Mouse (Mus musculus) hindbrain, embryonic 12.5 days (tissue): Measurements from ENCODE around the gene Idua. TPM values are rescaled to one million over a fixed set of nuclear protein-coding genes. Genes with fewer than 3 reads are reported as not detected.

Experiments
- ATAC-seq: fragments of 200-750 bp; cut with Nextera tagmentation; 2 replicates; pipeline ENCODE4 v1.8.0; 2017; ENCODE audit warnings: moderate TSS enrichment; ENCODE audit not compliant: low FRiP score
- H3K27ac ChIP-seq: fragments of 300-500 bp; sonication (generic); 2 replicates; pipeline ENCODE4 v1.5.1; 2016; ENCODE audit warnings: mild to moderate bottlenecking
- H3K27me3 ChIP-seq: fragments of 300-500 bp; sonication (generic); 2 replicates; pipeline ENCODE4 v1.6.1; 2016; ENCODE audit warnings: mild to moderate bottlenecking
- H3K36me3 ChIP-seq: fragments of 300-500 bp; sonication (generic); 2 replicates; pipeline ENCODE4 v1.6.1; 2016; ENCODE audit warnings: mild to moderate bottlenecking
- H3K4me1 ChIP-seq: fragments of 300-500 bp; sonication (generic); 2 replicates; pipeline ENCODE4 v1.6.1; 2016
- H3K4me2 ChIP-seq: fragments of 300-500 bp; sonication (generic); replicated peaks from 2 replicates; pipeline ENCODE4 v1.6.1; 2016; ENCODE audit warnings: mild to moderate bottlenecking
- H3K4me3 ChIP-seq: fragments of 300-500 bp; sonication (generic); 2 replicates; pipeline ENCODE4 v1.5.1; 2016; ENCODE audit warnings: mild to moderate bottlenecking
- H3K9ac ChIP-seq: fragments of 300-500 bp; sonication (generic); 2 replicates; pipeline ENCODE4 v1.6.1; 2016; ENCODE audit warnings: mild to moderate bottlenecking, moderate library complexity
- H3K9me3 ChIP-seq: fragments of 300-500 bp; sonication (generic); replicated peaks from 2 replicates; pipeline ENCODE4 v1.6.1; 2016; ENCODE audit warnings: mild to moderate bottlenecking
- WGBS: fragments of 180-500 bp; shearing (Covaris S2); methylation state at CpG from one replicate; pipeline ENCODE4 v1.1.7; 2016; 5-methylcytosine and 5-hydroxymethylcytosine counted together
- polyA plus RNA-seq: library from polyadenylated mRNA; unstranded; fragments of >200 nt; fragmentation: Nextera tagmentation; extraction: Ambion mirVana; gene quantifications from 2 replicates; pipeline ENCODE4 v1.2.1, GENCODE M21; 2016

The Idua gene
- polyA plus RNA-seq, 1 experiment from 2014 or later, result 12.9 TPM

- no peak for ATAC-seq
- no peaks in the 10 kb centered on the region for H3K9me3 ChIP-seq
- WGBS, result 71% methylated on average over 1 of the region's 1 CpGs
- no peak overlapping the region for H3K27ac ChIP-seq
- 0 out of 2 replicates have a peak overlapping the region, but pooled peaks have one; percentile 5 for H3K9ac ChIP-seq
- no peak overlapping the region for H3K4me3 ChIP-seq
- no peaks in the 10 kb centered on the region for H3K27me3 ChIP-seq
- H3K36me3 ChIP-seq, result peaks cover 33% of the 10 kb centered on the region
- peaks cover 14% of the 10 kb centered on the region for H3K4me1 ChIP-seq
- H3K4me2 ChIP-seq, result no peak overlapping the region
Measured at GRCm38 (mm10) chr5:108658611-108659010, 1.5 kb upstream of the Idua start.

DNA sequence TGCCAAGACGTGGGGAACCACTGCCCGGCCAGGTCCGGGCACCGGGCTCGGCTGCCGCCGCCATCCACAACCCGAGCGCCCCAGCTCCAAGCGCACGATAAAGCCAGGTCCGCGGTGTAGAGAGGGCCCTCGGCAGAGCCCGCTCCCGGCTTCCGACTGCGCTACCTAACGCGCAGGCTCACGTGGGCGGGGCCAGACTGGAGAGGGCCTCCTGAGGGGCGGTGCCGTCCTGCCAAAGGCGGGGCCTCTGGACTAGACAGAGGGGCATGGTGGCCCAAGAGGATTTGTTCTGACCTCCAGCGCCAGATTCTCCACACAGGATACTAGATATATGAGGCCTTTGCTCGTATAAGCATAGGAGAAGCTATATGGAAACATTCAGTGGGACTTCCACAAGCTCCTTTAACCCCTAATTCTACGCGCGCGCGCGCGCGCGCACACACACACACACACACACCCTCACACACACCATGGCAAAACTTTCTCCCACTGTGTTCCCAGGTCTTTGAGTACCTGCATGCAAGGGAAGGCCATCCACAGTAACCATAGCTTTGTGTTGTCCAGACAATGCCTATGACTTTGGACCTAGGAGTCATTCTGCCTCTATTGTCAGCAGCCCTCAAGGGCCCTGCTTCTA is 619 bp downstream of the Idua start:
- H3K27ac ChIP-seq, result peak overlapping the region; percentile 66
- 14% methylated on average over 36 of the region's 36 CpGs for WGBS
- H3K4me3 ChIP-seq, result peak overlapping the region; percentile 86
- peaks cover 14% of the 10 kb centered on the region for H3K4me1 ChIP-seq
- ATAC-seq, result peak; percentile 99
- H3K9me3 ChIP-seq, result no peaks in the 10 kb centered on the region
- H3K27me3 ChIP-seq, result no peaks in the 10 kb centered on the region
- peaks cover 12% of the 10 kb centered on the region; the same call in 1 of the 2 replicates for H3K36me3 ChIP-seq
- H3K9ac ChIP-seq, result peak overlapping the region; percentile 92
- H3K4me2 ChIP-seq, result peak overlapping the region; percentile 87

GRCm38 (mm10) chr5:108662772-108663171 is 2.6 kb downstream of the Idua start:
- ATAC-seq, result no peak

GRCm38 (mm10) chr5:108665066-108665465 is 4.9 kb downstream of the Idua start:
- Histone ChIP-seq H3K36me3 (no peaks in the 10 kb centered on the region), H3K4me2 (no peak overlapping the region), H3K4me1 (peaks cover 12% of the 10 kb centered on the region), H3K27me3 (no peaks in the 10 kb centered on the region), H3K4me3 (no peak overlapping the region), H3K9me3 (no peaks in the 10 kb centered on the region), H3K9ac (no peak overlapping the region), H3K27ac (no peak overlapping the region)
- 53% methylated on average over 3 of the region's 3 CpGs for WGBS
- no peak for ATAC-seq

More at GRCm38 (mm10) chr5:108662772-108663171, 2.6 kb downstream of the Idua start:
- 87% methylated on average over 4 of the region's 4 CpGs for WGBS
- Histone ChIP-seq H3K27me3 (no peaks in the 10 kb centered on the region), H3K4me2 (no peak overlapping the region), H3K9ac (no peak overlapping the region), H3K4me3 (no peak overlapping the region), H3K27ac (no peak overlapping the region), H3K4me1 (peaks cover 14% of the 10 kb centered on the region), H3K9me3 (no peaks in the 10 kb centered on the region), H3K36me3 (no peaks in the 10 kb centered on the region)

GRCm38 (mm10) chr5:108667370-108667769 is 7.2 kb downstream of the Idua start:
- ATAC-seq, result no peak
- 80% methylated on average over 2 of the region's 2 CpGs for WGBS

GRCm38 (mm10) chr5:108668387-108668932 is 8.3 kb downstream of the Idua start:
- ATAC-seq, result no peak
- peak overlapping the region; percentile 77 for H3K4me2 ChIP-seq
- peak overlapping the region; percentile 68 for H3K9ac ChIP-seq
- H3K9me3 ChIP-seq, result no peaks in the 10 kb centered on the region
- H3K36me3 ChIP-seq, result peaks cover 16% of the 10 kb centered on the region
- H3K4me1 ChIP-seq, result peaks cover 15% of the 10 kb centered on the region
- H3K27me3 ChIP-seq, result no peaks in the 10 kb centered on the region
- peak overlapping the region; percentile 47 for H3K4me3 ChIP-seq
- WGBS, result 12% methylated on average over 3 of the region's 3 CpGs
- H3K27ac ChIP-seq, result peak overlapping the region; percentile 85; the same call in 1 of the 2 replicates

More at GRCm38 (mm10) chr5:108667370-108667769, 7.2 kb downstream of the Idua start:
- Histone ChIP-seq H3K4me1 (peaks cover 15% of the 10 kb centered on the region), H3K9ac (no peak overlapping the region), H3K9me3 (no peaks in the 10 kb centered on the region), H3K27me3 (no peaks in the 10 kb centered on the region), H3K27ac (no peak overlapping the region), H3K4me3 (no peak overlapping the region), H3K36me3 (peaks cover 11% of the 10 kb centered on the region), H3K4me2 (no peak overlapping the region)

GRCm38 (mm10) chr5:108668977-108669936 is 9.1 kb downstream of the Idua start, which contains the start of gene Dgkq:
Gene Dgkq (minus strand): TSS chr5:108669672.
- Histone ChIP-seq H3K36me3 (peaks cover 16% of the 10 kb centered on the region), H3K4me2 (peak within 1 kb of the TSS; percentile 77), H3K9ac (peak within 1 kb of the TSS; percentile 68), H3K9me3 (no peaks in the 10 kb centered on the region), H3K4me3 (peak within 1 kb of the TSS; percentile 47), H3K4me1 (peaks cover 15% of the 10 kb centered on the region), H3K27me3 (no peaks in the 10 kb centered on the region), H3K27ac (peak within 1 kb of the TSS; percentile 85)
- ATAC-seq, result peak; percentile 81
- WGBS, result 8% methylated on average over 43 of the region's 43 CpGs

GRCm38 (mm10) chr5:108669986-108670385 is 9.9 kb downstream of the Idua start:
- Histone ChIP-seq H3K27ac (no peak overlapping the region), H3K4me1 (peaks cover 15% of the 10 kb centered on the region), H3K4me2 (peak overlapping the region; percentile 77), H3K27me3 (no peaks in the 10 kb centered on the region), H3K9me3 (no peaks in the 10 kb centered on the region), H3K9ac (no peak overlapping the region), H3K36me3 (peaks cover 16% of the 10 kb centered on the region), H3K4me3 (peak overlapping the region; percentile 47)
- peak; percentile 9; the same call in 1 of the 2 replicates for ATAC-seq
- 83% methylated on average over 9 of the region's 9 CpGs for WGBS

DNA sequence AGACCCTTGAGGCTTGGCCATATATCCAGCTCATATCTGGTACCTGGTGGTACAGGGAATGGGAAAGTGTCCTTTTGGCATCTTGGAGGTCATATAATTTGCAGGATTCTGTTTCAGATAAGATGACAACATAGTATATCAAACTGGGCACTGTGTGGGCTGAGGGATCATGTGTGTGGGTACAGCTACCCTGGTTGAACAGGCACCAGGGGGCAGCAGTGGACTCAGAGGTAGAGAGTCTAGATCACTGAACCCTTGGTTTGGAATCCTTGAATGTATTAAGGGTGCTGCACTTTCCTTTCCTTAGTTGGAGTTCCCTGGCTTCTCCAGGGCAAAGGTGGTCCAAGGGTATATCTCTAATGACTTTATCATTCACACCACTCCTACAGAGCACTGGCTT is 10.7 kb downstream of the Idua start:
- Histone ChIP-seq H3K9ac (no peak overlapping the region), H3K27ac (no peak overlapping the region), H3K4me3 (no peak overlapping the region), H3K4me2 (no peak overlapping the region), H3K9me3 (no peaks in the 10 kb centered on the region), H3K4me1 (peaks cover 15% of the 10 kb centered on the region), H3K27me3 (no peaks in the 10 kb centered on the region), H3K36me3 (peaks cover 16% of the 10 kb centered on the region)
- no peak for ATAC-seq

- Histone ChIP-seq H3K4me1 (peaks cover 18% of the 10 kb centered on the region), H3K36me3 (peaks cover 16% of the 10 kb centered on the region), H3K4me3 (no peak overlapping the region), H3K27ac (no peak overlapping the region), H3K9me3 (no peaks in the 10 kb centered on the region), H3K27me3 (no peaks in the 10 kb centered on the region), H3K9ac (no peak overlapping the region), H3K4me2 (no peak overlapping the region)
- WGBS, result 90% methylated on average over 12 of the region's 12 CpGs
- no peak for ATAC-seq
Measured at GRCm38 (mm10) chr5:108671757-108672156, 11.6 kb downstream of the Idua start.

DNA sequence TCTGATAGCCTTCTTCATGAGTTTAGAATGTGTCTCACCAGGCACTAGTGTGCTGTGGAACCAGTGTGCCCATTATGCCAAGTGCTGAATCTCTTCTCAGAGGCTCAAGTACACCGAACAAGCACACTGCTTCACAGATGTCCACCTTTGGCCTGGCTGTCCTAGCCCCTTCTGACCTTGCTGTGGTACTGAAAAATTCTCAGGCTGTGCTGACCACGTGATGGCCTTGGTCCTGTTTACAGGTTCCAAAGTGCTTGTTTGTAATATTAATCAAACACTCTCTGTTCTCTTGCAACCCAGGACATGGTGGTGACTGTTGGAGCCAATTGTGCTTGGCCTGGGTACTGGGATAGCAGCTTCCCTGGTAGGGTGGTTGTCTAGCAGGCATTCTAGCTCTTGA is 14.5 kb downstream of the Idua start:
- 88% methylated on average over 2 of the region's 2 CpGs for WGBS
- Histone ChIP-seq H3K4me3 (no peak overlapping the region), H3K9ac (no peak overlapping the region), H3K36me3 (peaks cover 16% of the 10 kb centered on the region), H3K4me1 (peaks cover 19% of the 10 kb centered on the region), H3K27ac (no peak overlapping the region), H3K4me2 (no peak overlapping the region), H3K27me3 (no peaks in the 10 kb centered on the region), H3K9me3 (no peaks in the 10 kb centered on the region)
- no peak for ATAC-seq

DNA sequence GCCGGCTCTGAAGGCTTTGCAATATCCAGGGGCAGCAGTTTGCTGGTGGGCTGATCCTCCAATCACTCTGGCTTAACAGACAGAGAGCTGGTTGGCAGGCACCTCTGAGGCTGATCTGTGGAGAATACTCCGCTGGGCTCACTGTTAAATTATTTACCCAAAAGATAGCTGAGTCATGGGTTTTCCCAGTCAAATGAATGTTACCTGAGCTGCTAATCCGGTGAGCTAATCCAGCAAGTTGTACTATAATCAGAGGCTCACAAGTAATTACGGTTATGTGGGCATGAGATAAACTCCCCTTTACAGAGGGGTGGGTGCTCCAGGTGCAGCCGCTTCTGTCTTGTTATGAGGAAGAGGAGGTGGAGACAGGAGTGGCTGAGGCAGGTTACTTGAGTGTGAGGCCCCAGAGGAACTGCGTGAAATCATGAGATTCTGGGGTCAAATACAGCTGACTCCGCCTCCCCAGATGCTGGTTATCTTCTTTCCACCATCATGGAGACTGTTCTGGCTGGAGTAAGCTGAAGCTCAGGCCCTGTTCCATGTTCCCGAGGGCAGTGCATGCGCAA is 15.2 kb downstream of the Idua start, which contains the start of gene Slc26a1:
Slc26a1 (minus strand) TSS at position 319 of the 566 bp plus-strand sequence.
- no peaks in the 10 kb centered on the region for H3K27me3 ChIP-seq
- peaks cover 16% of the 10 kb centered on the region for H3K36me3 ChIP-seq
- WGBS, result 82% methylated on average over 9 of the region's 9 CpGs
- no peak for ATAC-seq
- no peak within 1 kb of the TSS for H3K27ac ChIP-seq
- H3K9me3 ChIP-seq, result no peaks in the 10 kb centered on the region
- no peak within 1 kb of the TSS for H3K9ac ChIP-seq
- no peak within 1 kb of the TSS for H3K4me2 ChIP-seq
- peaks cover 12% of the 10 kb centered on the region for H3K4me1 ChIP-seq
- H3K4me3 ChIP-seq, result no peak within 1 kb of the TSS
